Mouse (Mus musculus): ENCODE results near the gene Rnf208. TPM values are rescaled to one million over a fixed set of nuclear protein-coding genes. Genes with fewer than 3 reads are reported as not detected.
A peak's percentile ranks its signal among the peaks of the same experiment; 100 is the strongest.

Gene Rnf208
- polyA plus RNA-seq (2012; rRNA removed) = 248 and 300 TPM in 2 replicates

GRCm38 (mm10) chr2:25242101-25242506, at the start of gene Rnf208, which contains the start of gene Cysrt1:
Gene Rnf208 (plus strand): TSS chr2:25242255.
Gene Cysrt1 (minus strand): TSS chr2:25242452.
- no peak for DNase-seq (ENCODE audit: extremely low spot score in 1 of 2, low spot score in 1 of 2)

GRCm38 (mm10) chr2:25193330-25193770, 48.7 kb upstream of the Rnf208 start:
- DNase-seq (ENCODE audit: extremely low spot score in 1 of 2, low spot score in 1 of 2) = peak; percentile 71 to 90

GRCm38 (mm10) chr2:25194006-25194405, 48.0 kb upstream of the Rnf208 start:
- no peak for DNase-seq (ENCODE audit: extremely low spot score in 1 of 2, low spot score in 1 of 2)

- DNase-seq (ENCODE audit: extremely low spot score in 1 of 2, low spot score in 1 of 2) = no peak
These were observed 47.4 kb upstream of the Rnf208 start for GRCm38 (mm10) chr2:25194486-25195171.

- DNase-seq (ENCODE audit: extremely low spot score in 1 of 2, low spot score in 1 of 2) = no peak
These were observed 46.6 kb upstream of the Rnf208 start for GRCm38 (mm10) chr2:25195211-25196156.

- no peak for DNase-seq (ENCODE audit: extremely low spot score in 1 of 2, low spot score in 1 of 2)
These were observed 45.7 kb upstream of the Rnf208 start, which contains the start of gene Tor4a for GRCm38 (mm10) chr2:25196172-25196954. Gene Tor4a (minus strand): TSS chr2:25196886.

- no peak for DNase-seq (ENCODE audit: extremely low spot score in 1 of 2, low spot score in 1 of 2)
These were observed 44.9 kb upstream of the Rnf208 start for GRCm38 (mm10) chr2:25197191-25197590.

GRCm38 (mm10) chr2:25197946-25198345, 44.1 kb upstream of the Rnf208 start:
- DNase-seq (ENCODE audit: extremely low spot score in 1 of 2, low spot score in 1 of 2) = no peak

GRCm38 (mm10) chr2:25200631-25201030, 41.4 kb upstream of the Rnf208 start:
- no peak for DNase-seq (ENCODE audit: extremely low spot score in 1 of 2, low spot score in 1 of 2)

GRCm38 (mm10) chr2:25203631-25204214, 38.3 kb upstream of the Rnf208 start:
- DNase-seq (ENCODE audit: extremely low spot score in 1 of 2, low spot score in 1 of 2) = no peak

- no peak for DNase-seq (ENCODE audit: extremely low spot score in 1 of 2, low spot score in 1 of 2)
These were observed 34.5 kb upstream of the Rnf208 start for GRCm38 (mm10) chr2:25207593-25207992.

- DNase-seq (ENCODE audit: extremely low spot score in 1 of 2, low spot score in 1 of 2) = no peak
These were observed 31.4 kb upstream of the Rnf208 start for GRCm38 (mm10) chr2:25210686-25211085.

GRCm38 (mm10) chr2:25211121-25211670, 30.9 kb upstream of the Rnf208 start, which contains the start of gene Nelfb:
Gene Nelfb (minus strand): TSS chr2:25211489.
- peak; percentile 73 to 80 for DNase-seq (ENCODE audit: extremely low spot score in 1 of 2, low spot score in 1 of 2)

- no peak for DNase-seq (ENCODE audit: extremely low spot score in 1 of 2, low spot score in 1 of 2)
These were observed 28.7 kb upstream of the Rnf208 start for GRCm38 (mm10) chr2:25213266-25213865.

GRCm38 (mm10) chr2:25214444-25214843, 27.6 kb upstream of the Rnf208 start, which contains the start of gene Stpg3:
Gene Stpg3 (minus strand): TSS chr2:25214637.
- DNase-seq (ENCODE audit: extremely low spot score in 1 of 2, low spot score in 1 of 2) = no peak

GRCm38 (mm10) chr2:25217666-25218065, 24.4 kb upstream of the Rnf208 start:
- no peak for DNase-seq (ENCODE audit: extremely low spot score in 1 of 2, low spot score in 1 of 2)

- no peak for DNase-seq (ENCODE audit: extremely low spot score in 1 of 2, low spot score in 1 of 2)
These were observed 23.6 kb upstream of the Rnf208 start, which contains the start of gene Fam166a for GRCm38 (mm10) chr2:25218445-25218844. Gene Fam166a (plus strand): TSS chr2:25218745.

GRCm38 (mm10) chr2:25221331-25221772, 20.7 kb upstream of the Rnf208 start:
- no peak for DNase-seq (ENCODE audit: extremely low spot score in 1 of 2, low spot score in 1 of 2)
